Mouse (Mus musculus) stomach, postnatal 0 days (tissue): ENCODE results near the gene Rab21.

Experiments used
- CTCF ChIP-seq: IDR thresholded peaks from 2 replicates; pipeline ENCODE4 v1.5.1; 2016; ENCODE audit warnings: antibody characterized with exemption, low read depth, mild to moderate bottlenecking, moderate library complexity
- EP300 ChIP-seq: optimal IDR thresholded peaks from 2 replicates; pipeline ENCODE3; 2016; ENCODE audit warnings: antibody characterized with exemption

GRCm38 (mm10) chr10:115253521-115253920, 61.9 kb downstream of the Rab21 start:
- TF ChIP-seq CTCF: no peak
- no peak for TF ChIP-seq EP300
